Mouse (Mus musculus) heart, embryonic 10.5 days (tissue): ENCODE measurements at regions not wholly inside any gene's neighbourhood (a gene's known extent, or its start where the extent isn't known, plus 50 kb on each side); places are given as distances from the start of the nearest gene placed in this dataset.

Experiments
- DNase-seq: peaks from one replicate; pipeline ENCODE4 v3.0.0-alpha.2; 2017; ENCODE audit warnings: low spot score
- H3K27ac ChIP-seq: fragments of 300-500 bp; sonication (generic); 2 replicates; pipeline ENCODE4 v1.5.1; 2016; ENCODE audit warnings: mild to moderate bottlenecking
- H3K27me3 ChIP-seq: fragments of 300-500 bp; sonication (generic); 2 replicates; pipeline ENCODE4 v1.6.1; 2016; ENCODE audit warnings: mild to moderate bottlenecking; ENCODE audit not compliant: poor library complexity, insufficient read depth, severe bottlenecking
- H3K36me3 ChIP-seq: fragments of 300-500 bp; sonication (generic); 2 replicates; pipeline ENCODE4 v1.6.1; 2016; ENCODE audit warnings: mild to moderate bottlenecking, moderate library complexity
- H3K4me1 ChIP-seq: fragments of 300-500 bp; sonication (generic); 2 replicates; pipeline ENCODE4 v1.6.1; 2016; ENCODE audit warnings: mild to moderate bottlenecking
- H3K4me3 ChIP-seq: fragments of 300-500 bp; sonication (generic); 2 replicates; pipeline ENCODE4 v1.5.1; 2016; ENCODE audit warnings: mild to moderate bottlenecking, moderate library complexity
- H3K9me3 ChIP-seq: fragments of 300-500 bp; sonication (generic); 2 replicates; pipeline ENCODE4 v1.6.1; 2016; ENCODE audit warnings: mild to moderate bottlenecking, moderate library complexity
- WGBS: fragments of 180-500 bp; shearing (Covaris S2); methylation state at CpG from one replicate; pipeline ENCODE4 v1.1.7; 2016; 5-methylcytosine and 5-hydroxymethylcytosine counted together

DNA sequence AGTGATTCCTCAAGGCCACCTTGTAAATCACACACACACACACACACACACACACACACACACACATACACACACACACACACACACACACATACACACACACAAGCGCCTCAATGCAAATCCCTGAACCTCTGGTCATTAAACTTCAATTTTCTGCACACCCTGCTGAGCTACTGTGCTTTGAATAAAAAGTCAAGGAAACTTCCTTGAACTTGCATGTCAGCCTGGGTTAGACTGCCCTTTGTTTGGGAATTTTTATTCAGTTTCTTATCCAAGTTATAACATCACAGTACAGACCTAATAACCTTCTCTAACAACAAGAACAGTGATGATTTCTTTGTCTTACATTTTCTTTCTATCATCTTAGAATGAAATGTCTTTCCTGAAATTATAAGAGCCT is 528.1 kb upstream of the Cdh11 start:
- Histone ChIP-seq H3K27me3 (no peaks in the 10 kb centered on the region), H3K4me3 (no peak overlapping the region), H3K27ac (no peak overlapping the region), H3K4me1 (no peaks in the 10 kb centered on the region), H3K9me3 (no peaks in the 10 kb centered on the region), H3K36me3 (no peaks in the 10 kb centered on the region)
- WGBS = 79% methylated on average over 1 of the region's 1 CpGs
- no peak for DNase-seq

- no peak overlapping the region for H3K27ac ChIP-seq
- no peak for DNase-seq
- H3K9me3 ChIP-seq = no peaks in the 10 kb centered on the region
- no peaks in the 10 kb centered on the region for H3K4me1 ChIP-seq
- H3K36me3 ChIP-seq = no peaks in the 10 kb centered on the region
- 13% methylated on average over 1 of the region's 1 CpGs for WGBS
- H3K4me3 ChIP-seq = no peak overlapping the region
- no peaks in the 10 kb centered on the region for H3K27me3 ChIP-seq
Measured at GRCm38 (mm10) chr8:103314279-103315022, 529.0 kb upstream of the Cdh11 start.

DNA sequence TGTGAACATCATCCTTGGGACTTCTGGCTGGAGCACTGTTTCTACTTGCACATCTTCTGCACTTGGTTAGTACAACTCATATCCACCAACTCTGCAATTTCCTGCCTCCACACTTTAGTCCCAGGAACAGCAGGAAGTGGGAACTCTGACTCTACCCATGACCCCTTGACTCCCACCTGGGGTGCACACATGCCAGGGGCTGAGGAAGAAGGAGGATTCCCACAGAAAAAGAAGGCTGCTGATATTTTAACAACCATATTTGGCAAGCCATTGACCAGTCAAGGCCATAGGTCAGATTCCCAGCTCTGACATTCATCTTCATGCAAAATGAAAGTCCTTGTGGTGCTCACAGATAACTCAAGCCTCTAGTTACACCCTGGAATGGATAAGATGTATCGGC is 530.3 kb upstream of the Cdh11 start:
- no peak for DNase-seq
- Histone ChIP-seq H3K9me3 (no peaks in the 10 kb centered on the region), H3K27me3 (no peaks in the 10 kb centered on the region), H3K27ac (no peak overlapping the region), H3K4me1 (no peaks in the 10 kb centered on the region), H3K36me3 (no peaks in the 10 kb centered on the region), H3K4me3 (no peak overlapping the region)
- 82% methylated on average over 1 of the region's 1 CpGs for WGBS

GRCm38 (mm10) chr8:103316691-103317091 is 531.2 kb upstream of the Cdh11 start:
- DNase-seq = no peak
- Histone ChIP-seq H3K9me3 (no peaks in the 10 kb centered on the region), H3K36me3 (no peaks in the 10 kb centered on the region), H3K4me3 (no peak overlapping the region), H3K27me3 (no peaks in the 10 kb centered on the region), H3K4me1 (no peaks in the 10 kb centered on the region), H3K27ac (no peak overlapping the region)
- 64% methylated on average over 5 of the region's 5 CpGs for WGBS

GRCm38 (mm10) chr8:103317149-103317725 is 531.8 kb upstream of the Cdh11 start:
- DNase-seq = no peak
- no peaks in the 10 kb centered on the region for H3K9me3 ChIP-seq
- H3K4me1 ChIP-seq = no peaks in the 10 kb centered on the region
- H3K4me3 ChIP-seq = no peak overlapping the region
- H3K36me3 ChIP-seq = no peaks in the 10 kb centered on the region
- no peaks in the 10 kb centered on the region for H3K27me3 ChIP-seq
- WGBS = 91% methylated on average over 2 of the region's 2 CpGs
- H3K27ac ChIP-seq = no peak overlapping the region

- Histone ChIP-seq H3K4me3 (no peak overlapping the region), H3K9me3 (no peaks in the 10 kb centered on the region), H3K27ac (no peak overlapping the region), H3K27me3 (no peaks in the 10 kb centered on the region), H3K36me3 (no peaks in the 10 kb centered on the region), H3K4me1 (no peaks in the 10 kb centered on the region)
- DNase-seq = no peak
Measured at GRCm38 (mm10) chr8:103324016-103324665, 538.7 kb upstream of the Cdh11 start.

DNA sequence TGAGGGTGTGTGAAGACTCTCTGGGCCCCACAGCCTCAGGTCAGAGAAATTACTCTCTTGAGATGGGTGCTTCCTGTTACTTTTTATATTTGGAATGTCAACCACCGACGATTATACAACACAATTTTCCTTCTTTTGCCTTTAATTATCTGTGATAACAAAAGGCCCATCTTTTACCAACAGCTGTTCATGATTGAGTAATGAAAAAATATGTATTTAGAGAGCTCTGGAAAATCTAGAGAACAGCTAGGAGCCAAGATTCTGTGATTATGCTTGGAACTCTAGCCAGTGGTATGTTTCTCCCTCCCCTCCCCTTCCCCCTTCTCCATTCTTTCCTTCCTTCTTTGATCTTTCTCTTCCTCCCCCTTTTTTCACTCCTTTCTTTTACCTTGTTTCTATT is 546.0 kb upstream of the Cdh11 start:
- 71% methylated on average over 2 of the region's 2 CpGs for WGBS
- no peak for DNase-seq
- Histone ChIP-seq H3K4me3 (no peak overlapping the region), H3K27me3 (no peaks in the 10 kb centered on the region), H3K4me1 (no peaks in the 10 kb centered on the region), H3K36me3 (no peaks in the 10 kb centered on the region), H3K9me3 (no peaks in the 10 kb centered on the region), H3K27ac (no peak overlapping the region)

DNA sequence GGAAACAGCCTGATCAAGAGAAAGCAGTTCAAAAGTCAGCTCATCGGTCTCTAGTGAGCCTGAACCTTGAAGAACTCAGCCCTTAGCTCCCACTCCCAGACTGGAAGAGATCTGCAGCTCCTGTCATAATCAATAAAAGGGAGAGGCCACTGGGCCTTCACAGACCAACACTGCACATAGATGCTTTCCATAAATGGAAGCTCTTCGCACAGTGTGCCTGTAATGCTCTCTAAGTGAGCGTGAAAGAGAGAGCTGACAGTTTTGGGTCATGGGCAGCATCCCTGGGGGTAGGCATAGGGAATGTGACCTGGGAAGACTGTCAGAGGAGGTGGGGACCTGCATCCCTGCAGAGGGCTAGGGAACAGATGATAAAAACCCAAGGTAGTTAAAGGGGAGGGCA is 551.9 kb upstream of the Cdh11 start:
- WGBS = 65% methylated on average over 3 of the region's 3 CpGs
- H3K9me3 ChIP-seq = no peaks in the 10 kb centered on the region
- no peak overlapping the region for H3K4me3 ChIP-seq
- H3K36me3 ChIP-seq = no peaks in the 10 kb centered on the region
- H3K27ac ChIP-seq = no peak overlapping the region
- no peak for DNase-seq
- 0 out of 2 replicates have a peak, but pooled peaks cover 4% of the 10 kb centered on the region for H3K4me1 ChIP-seq
- H3K27me3 ChIP-seq = no peaks in the 10 kb centered on the region

DNA sequence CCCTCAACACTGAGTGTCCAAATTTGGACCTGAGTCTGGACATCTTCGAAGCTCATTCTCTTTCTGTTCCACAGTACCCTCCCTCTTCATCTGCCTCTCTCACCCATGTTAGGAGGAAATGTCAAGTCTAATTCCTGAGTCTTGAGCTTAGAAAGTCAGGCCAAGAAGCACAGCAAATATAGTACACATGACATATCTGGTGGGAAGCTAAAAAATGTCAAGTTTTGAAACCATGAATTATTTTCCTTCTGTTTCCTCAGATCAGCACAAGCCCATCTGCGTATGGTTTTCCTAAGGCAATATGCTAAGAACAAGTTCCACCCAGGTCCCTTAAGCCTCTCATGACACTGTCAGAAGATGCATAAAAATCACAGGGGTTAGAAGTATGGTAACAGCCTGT is 553.6 kb upstream of the Cdh11 start:
- WGBS = 94% methylated on average over 2 of the region's 2 CpGs
- no peak for DNase-seq
- no peaks in the 10 kb centered on the region for H3K36me3 ChIP-seq

GRCm38 (mm10) chr8:103339951-103340350 is 554.5 kb upstream of the Cdh11 start:
- Histone ChIP-seq H3K36me3 (no peaks in the 10 kb centered on the region), H3K4me1 (0 out of 2 replicates have a peak, but pooled peaks cover 4% of the 10 kb centered on the region), H3K9me3 (no peaks in the 10 kb centered on the region), H3K27ac (no peak overlapping the region), H3K27me3 (no peaks in the 10 kb centered on the region), H3K4me3 (no peak overlapping the region)
- WGBS = 83% methylated on average over 5 of the region's 5 CpGs
- no peak for DNase-seq

More for the DNA sequence above, 553.6 kb upstream of the Cdh11 start:
- H3K4me3 ChIP-seq = no peak overlapping the region
- H3K27ac ChIP-seq = no peak overlapping the region
- H3K27me3 ChIP-seq = no peaks in the 10 kb centered on the region
- H3K9me3 ChIP-seq = no peaks in the 10 kb centered on the region
- 0 out of 2 replicates have a peak, but pooled peaks cover 4% of the 10 kb centered on the region for H3K4me1 ChIP-seq

DNA sequence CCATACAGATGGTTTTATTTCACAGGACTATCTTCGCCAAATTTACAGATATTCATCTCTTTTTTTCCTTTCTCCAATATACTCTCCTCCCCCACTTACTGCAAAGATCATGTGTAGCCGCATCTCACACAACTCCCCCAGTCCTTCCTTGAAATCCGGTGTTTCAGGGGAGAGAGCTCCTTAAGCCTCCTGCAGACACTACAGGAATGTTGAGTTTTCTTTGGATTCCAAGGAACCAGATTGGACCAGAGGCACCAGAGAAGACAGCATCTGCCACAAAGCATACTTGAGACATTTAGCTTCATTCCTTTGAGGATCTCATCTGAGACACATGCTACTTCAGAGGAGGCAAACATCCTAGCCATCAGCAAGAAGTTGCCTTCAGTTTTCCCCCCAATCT is 558.4 kb upstream of the Cdh11 start:
- no peaks in the 10 kb centered on the region for H3K4me1 ChIP-seq
- no peaks in the 10 kb centered on the region for H3K36me3 ChIP-seq
- H3K27me3 ChIP-seq = no peaks in the 10 kb centered on the region
- H3K9me3 ChIP-seq = no peaks in the 10 kb centered on the region
- no peak overlapping the region for H3K27ac ChIP-seq
- WGBS = 85% methylated on average over 3 of the region's 3 CpGs
- DNase-seq = no peak
- H3K4me3 ChIP-seq = no peak overlapping the region

DNA sequence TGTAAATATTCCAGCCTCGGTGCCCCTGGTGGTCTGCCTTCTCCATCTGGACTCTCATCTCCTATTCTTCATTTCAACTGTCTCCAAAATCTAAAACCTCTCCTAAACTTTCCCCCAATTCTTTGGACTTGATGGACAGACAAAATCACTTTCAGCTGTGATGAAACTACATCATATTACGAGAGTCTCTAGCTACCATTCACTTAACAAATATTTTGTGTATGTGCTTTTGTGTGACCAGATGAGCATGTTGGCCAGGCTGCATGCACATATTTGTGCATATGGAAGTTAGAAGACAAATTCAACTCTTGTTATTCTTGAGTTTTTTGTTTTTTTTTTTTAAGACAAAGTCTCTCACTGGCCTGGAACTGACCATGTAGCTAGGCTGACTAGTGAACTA is 559.4 kb upstream of the Cdh11 start:
- no peaks in the 10 kb centered on the region for H3K9me3 ChIP-seq
- WGBS = 83% methylated on average over 2 of the region's 2 CpGs

DNA sequence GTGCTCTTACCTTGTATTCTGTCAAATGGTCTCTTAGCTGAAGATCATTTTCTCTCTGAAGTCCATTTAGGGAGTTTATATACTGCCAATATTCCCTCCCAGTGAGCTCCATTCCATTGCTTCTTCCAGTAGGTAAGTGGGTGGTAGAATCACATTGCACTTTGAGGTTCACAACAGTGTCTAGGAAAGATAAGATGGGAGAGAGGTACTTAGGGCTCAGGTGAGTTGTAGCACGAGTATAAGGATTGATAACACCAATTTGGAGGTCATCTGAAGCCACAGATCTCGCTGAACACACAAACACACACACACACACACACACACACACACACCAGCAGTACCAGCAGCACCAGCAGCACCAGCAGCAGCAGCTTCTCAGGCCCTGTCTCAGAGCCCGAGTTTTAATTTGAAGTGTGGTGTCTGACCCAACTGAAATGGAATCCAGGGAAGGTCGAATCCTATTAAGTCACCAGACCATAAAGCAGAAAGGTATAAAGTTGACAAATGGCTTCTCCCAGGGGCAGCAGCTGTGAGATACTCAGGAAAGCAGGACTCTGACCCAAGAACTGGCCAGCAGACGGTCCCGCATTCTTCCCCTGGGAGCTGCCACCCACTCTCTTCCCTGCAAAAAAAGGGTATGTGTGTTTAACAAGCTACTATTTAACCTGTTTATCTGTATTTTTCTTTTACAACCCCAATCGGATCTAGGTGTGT is 561.9 kb upstream of the Cdh11 start:
- Histone ChIP-seq H3K4me1 (no peaks in the 10 kb centered on the region), H3K36me3 (no peaks in the 10 kb centered on the region), H3K4me3 (no peak overlapping the region), H3K9me3 (no peaks in the 10 kb centered on the region), H3K27me3 (no peaks in the 10 kb centered on the region), H3K27ac (no peak overlapping the region)
- 68% methylated on average over 7 of the region's 7 CpGs for WGBS
- no peak for DNase-seq

More for the DNA sequence above, 559.4 kb upstream of the Cdh11 start:
- DNase-seq = no peak
- Histone ChIP-seq H3K4me3 (no peak overlapping the region), H3K4me1 (no peaks in the 10 kb centered on the region), H3K27ac (no peak overlapping the region), H3K36me3 (no peaks in the 10 kb centered on the region), H3K27me3 (no peaks in the 10 kb centered on the region)
